Mouse (Mus musculus) hindbrain, embryonic 14.5 days (tissue): Measurements from ENCODE around the gene Mogs. TPM values are rescaled to one million over a fixed set of nuclear protein-coding genes. Genes with fewer than 3 reads are reported as not detected.

ENCODE experiments used
- ATAC-seq: fragments of 200-750 bp; cut with Nextera tagmentation; 2 replicates; pipeline ENCODE4 v1.8.0; 2017; ENCODE audit warnings: moderate number of reproducible peaks, mild to moderate bottlenecking, moderate TSS enrichment, moderate library complexity; ENCODE audit not compliant: low FRiP score
- DNase-seq: peaks from one replicate; pipeline ENCODE4 v3.0.0-alpha.2; 2015; ENCODE audit warnings: low spot score
- H3K27ac ChIP-seq: fragments of 300-500 bp; sonication (generic); 2 replicates; pipeline ENCODE4 v1.5.1; 2014; ENCODE audit warnings: mild to moderate bottlenecking, moderate library complexity
- H3K27me3 ChIP-seq: fragments of 300-500 bp; sonication (generic); 2 replicates; pipeline ENCODE4 v1.6.1; 2014; ENCODE audit warnings: mild to moderate bottlenecking, low read length, mixed read lengths; ENCODE audit not compliant: control insufficient read depth, insufficient read depth
- H3K36me3 ChIP-seq: fragments of 300-500 bp; sonication (generic); replicated peaks from 2 replicates; pipeline ENCODE4 v1.6.1; 2014; ENCODE audit not compliant: control insufficient read depth, insufficient read depth
- H3K4me1 ChIP-seq: fragments of 300-500 bp; sonication (generic); replicated peaks from 2 replicates; pipeline ENCODE4 v1.6.1; 2014; ENCODE audit warnings: antibody characterized with exemption, low read length, mixed read lengths; ENCODE audit not compliant: control insufficient read depth, insufficient read depth
- H3K4me2 ChIP-seq: fragments of 300-500 bp; sonication (generic); replicated peaks from 2 replicates; pipeline ENCODE4 v1.6.1; 2014; ENCODE audit warnings: mild to moderate bottlenecking, moderate library complexity
- H3K4me3 ChIP-seq: fragments of 300-500 bp; sonication (generic); replicated peaks from 2 replicates; pipeline ENCODE4 v1.5.1; 2014; ENCODE audit warnings: mild to moderate bottlenecking, low read length
- H3K9ac ChIP-seq: fragments of 300-500 bp; sonication (generic); 2 replicates; pipeline ENCODE4 v1.6.1; 2014
- H3K9me3 ChIP-seq: fragments of 300-500 bp; sonication (generic); 2 replicates; pipeline ENCODE4 v1.6.1; 2016; ENCODE audit warnings: low read length; ENCODE audit not compliant: control insufficient read depth
- WGBS: fragments of 180-500 bp; shearing (Covaris S2); extraction: QIAGEN DNeasy Blood & Tissue Kit; methylation state at CpG from one replicate; pipeline ENCODE4 v1.1.7; 2014; 5-methylcytosine and 5-hydroxymethylcytosine counted together
- polyA plus RNA-seq: library from polyadenylated mRNA; unstranded; fragments of >200 nt; fragmentation: Nextera tagmentation; extraction: Ambion mirVana; gene quantifications from 2 replicates; pipeline ENCODE4 v1.2.1, GENCODE M21; 2014

Mogs gene
- polyA plus RNA-seq, 1 experiment from 2014 or later, result 23.9 TPM

DNA sequence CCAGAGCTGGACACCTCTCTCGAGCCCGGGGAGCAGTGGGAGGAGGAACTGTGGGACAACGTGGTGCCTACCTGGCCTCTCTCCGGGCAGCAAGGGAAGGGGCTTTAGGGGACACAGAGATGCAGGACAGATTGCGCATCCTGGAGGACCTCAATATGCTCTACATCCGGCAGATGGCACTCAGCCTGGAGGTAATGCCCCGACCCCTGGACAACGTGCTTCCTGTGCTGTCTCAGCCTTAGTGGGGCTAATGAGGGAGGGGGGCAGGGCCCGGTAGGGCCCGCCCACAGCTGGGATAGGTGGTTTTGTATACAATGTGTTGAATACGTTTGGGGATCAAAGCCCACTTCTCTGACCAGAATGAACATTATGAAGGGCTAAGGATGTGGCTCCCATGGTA lies 22.8 kb downstream of the Mogs start:
- Histone ChIP-seq H3K9ac (peak overlapping the region; percentile 64), H3K27me3 (peaks cover 6% of the 10 kb centered on the region; the same call in 1 of the 2 replicates), H3K9me3 (no peaks in the 10 kb centered on the region), H3K27ac (peak overlapping the region; percentile 89), H3K4me2 (peak overlapping the region; percentile 59), H3K4me1 (peaks cover 30% of the 10 kb centered on the region), H3K36me3 (no peaks in the 10 kb centered on the region), H3K4me3 (peak overlapping the region; percentile 36)
- DNase-seq (no peak), ATAC-seq (peak; percentile 21; the same call in 1 of the 2 replicates)
- under 1% methylated on average over 11 of the region's 11 CpGs for WGBS

DNA sequence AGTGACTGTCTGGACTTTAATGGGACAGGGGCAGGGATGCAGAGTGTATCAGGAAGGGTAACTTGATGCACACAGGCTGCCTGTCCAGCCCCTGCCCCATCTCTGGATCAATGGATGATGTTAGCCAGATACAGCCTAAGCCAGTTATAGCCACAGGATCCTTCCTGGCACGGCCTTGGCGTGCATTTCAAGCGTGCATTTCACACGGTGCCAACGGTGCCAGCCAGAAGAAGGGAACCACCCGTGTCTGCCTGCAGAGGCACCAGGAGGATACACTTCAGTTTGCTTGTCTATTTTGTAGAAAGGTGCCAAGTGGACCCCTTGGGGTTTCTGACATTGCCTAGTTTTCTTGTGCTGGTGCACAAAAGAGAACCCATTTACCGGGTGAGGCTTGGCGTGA lies 24.7 kb downstream of the Mogs start:
- H3K27me3 ChIP-seq, result peaks cover 6% of the 10 kb centered on the region; the same call in 1 of the 2 replicates
- H3K27ac ChIP-seq, result no peak overlapping the region
- no peaks in the 10 kb centered on the region for H3K9me3 ChIP-seq
- peaks cover 32% of the 10 kb centered on the region for H3K4me1 ChIP-seq
- ATAC-seq, result no peak
- no peak overlapping the region for H3K4me3 ChIP-seq
- DNase-seq, result no peak
- no peak overlapping the region for H3K4me2 ChIP-seq
- H3K36me3 ChIP-seq, result no peaks in the 10 kb centered on the region
- no peak overlapping the region for H3K9ac ChIP-seq
- WGBS, result 89% methylated on average over 8 of the region's 8 CpGs

DNA sequence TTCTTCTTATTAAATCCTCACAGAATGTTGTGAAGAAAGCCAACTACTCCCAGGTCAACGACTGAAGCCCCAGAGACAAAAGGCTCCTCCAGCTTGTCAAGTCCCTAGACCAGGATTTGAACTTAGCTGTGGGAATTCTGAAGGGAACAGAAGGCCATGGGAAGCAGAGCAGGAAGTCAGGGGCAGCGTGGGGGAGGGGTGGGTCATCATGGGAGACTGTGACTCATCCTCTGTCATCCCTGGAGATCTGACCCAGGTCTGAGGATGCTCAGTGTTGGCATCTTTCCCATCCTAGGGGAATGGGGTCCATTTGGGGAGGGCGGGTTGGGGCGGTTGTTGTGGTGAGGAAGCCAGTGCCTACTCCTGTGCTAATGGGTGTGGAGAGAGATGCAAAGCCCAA lies 26.3 kb downstream of the Mogs start:
- 27% methylated on average over 4 of the region's 4 CpGs for WGBS
- no peak for DNase-seq

DNA sequence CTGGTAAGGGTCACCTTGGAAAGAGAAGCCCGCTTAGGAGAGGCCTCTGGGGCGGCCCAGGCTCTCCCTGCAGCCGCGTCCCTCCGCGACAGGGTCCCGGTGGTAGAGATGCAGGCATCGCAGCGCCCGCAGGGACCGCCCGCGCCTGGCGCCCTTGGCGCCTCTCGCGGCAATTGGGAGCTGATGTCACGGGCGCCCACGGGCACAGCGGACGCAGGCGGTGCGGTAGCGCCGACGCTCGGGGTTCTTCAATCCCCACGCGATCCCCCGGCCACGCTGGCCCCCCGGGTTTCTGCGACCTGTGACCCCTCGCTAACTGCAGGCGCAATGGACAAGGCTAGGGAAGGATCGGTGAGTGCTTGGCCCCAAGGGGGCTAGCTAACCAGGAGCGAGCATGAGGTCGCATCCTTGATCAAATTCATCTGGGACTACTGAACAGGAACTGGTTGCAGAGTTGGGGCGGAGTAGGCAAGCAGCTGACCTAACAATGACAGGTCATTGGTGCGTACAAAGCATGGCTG lies 27.0 kb downstream of the Mogs start:
- H3K36me3 ChIP-seq, result no peaks in the 10 kb centered on the region
- ATAC-seq (no peak; the same call in 1 of the 2 replicates), DNase-seq (no peak)
- H3K27me3 ChIP-seq, result no peaks in the 10 kb centered on the region
- H3K9me3 ChIP-seq, result no peaks in the 10 kb centered on the region
- peak overlapping the region; percentile 33 for H3K4me3 ChIP-seq
- H3K27ac ChIP-seq, result 0 out of 2 replicates have a peak overlapping the region, but pooled peaks have one; percentile 14
- H3K4me1 ChIP-seq, result peaks cover 27% of the 10 kb centered on the region
- H3K4me2 ChIP-seq, result peak overlapping the region; percentile 60
- peak overlapping the region; percentile 58 for H3K9ac ChIP-seq
- WGBS, result 7% methylated on average over 39 of the region's 41 CpGs

More for the DNA sequence above, 26.3 kb downstream of the Mogs start:
- no peak overlapping the region; the same call in 1 of the 2 replicates for H3K4me3 ChIP-seq
- H3K4me1 ChIP-seq, result peaks cover 32% of the 10 kb centered on the region
- ATAC-seq, result no peak
- H3K36me3 ChIP-seq, result no peaks in the 10 kb centered on the region
- H3K27ac ChIP-seq, result no peak overlapping the region
- H3K4me2 ChIP-seq, result peak overlapping the region; percentile 60
- H3K27me3 ChIP-seq, result no peaks in the 10 kb centered on the region
- H3K9ac ChIP-seq, result peak overlapping the region; percentile 58; the same call in 1 of the 2 replicates
- no peaks in the 10 kb centered on the region for H3K9me3 ChIP-seq

DNA sequence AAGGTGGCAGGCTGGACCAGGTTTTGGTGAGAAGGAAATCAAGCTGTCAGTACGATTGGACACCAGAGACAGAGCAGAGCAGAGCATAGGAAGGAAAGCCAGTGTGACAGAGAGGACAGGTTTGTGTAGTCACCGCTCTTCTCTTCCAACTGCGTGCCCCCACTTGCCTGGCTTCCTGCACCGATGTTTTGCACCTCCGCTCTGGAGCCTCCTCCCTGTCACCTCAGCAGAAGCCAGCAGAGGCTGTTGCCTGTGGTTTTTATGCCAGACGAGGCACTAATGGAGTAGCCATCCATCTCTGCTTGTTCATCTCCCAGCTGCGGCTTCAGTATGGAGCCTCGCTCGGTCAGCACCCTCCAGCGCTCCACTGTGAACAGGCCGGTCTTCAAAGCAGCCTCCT lies 27.6 kb downstream of the Mogs start:
- Histone ChIP-seq H3K27me3 (no peaks in the 10 kb centered on the region), H3K36me3 (no peaks in the 10 kb centered on the region; the same call in 1 of the 2 replicates), H3K4me2 (peak overlapping the region; percentile 60; the same call in 1 of the 2 replicates), H3K9me3 (no peaks in the 10 kb centered on the region), H3K27ac (no peak overlapping the region), H3K9ac (no peak overlapping the region), H3K4me3 (peak overlapping the region; percentile 33; the same call in 1 of the 2 replicates), H3K4me1 (peaks cover 21% of the 10 kb centered on the region)
- ATAC-seq (no peak), DNase-seq (no peak)
- WGBS, result 40% methylated on average over 11 of the region's 11 CpGs

DNA sequence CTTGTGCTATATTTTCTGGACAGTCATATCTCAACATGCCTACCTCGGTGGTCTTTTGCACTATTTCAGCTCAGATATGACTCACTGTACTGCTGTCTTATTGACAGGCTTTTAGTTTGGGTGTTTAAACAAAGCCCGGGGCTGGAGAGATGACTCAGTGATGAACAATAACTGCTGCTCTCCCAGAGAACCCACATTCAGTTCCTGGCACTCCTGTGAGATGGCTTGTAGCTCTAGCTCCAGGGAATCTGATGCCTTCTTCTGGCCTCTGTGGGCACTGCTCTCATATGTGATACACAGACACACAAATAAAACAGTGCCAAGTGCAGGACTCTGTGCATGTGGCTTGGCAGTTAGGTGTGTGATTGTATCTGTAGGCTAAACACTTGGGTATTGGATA lies 29.9 kb downstream of the Mogs start:
- Histone ChIP-seq H3K4me1 (peaks cover 14% of the 10 kb centered on the region), H3K27ac (no peak overlapping the region), H3K27me3 (no peaks in the 10 kb centered on the region), H3K36me3 (peaks cover 4% of the 10 kb centered on the region), H3K9ac (no peak overlapping the region), H3K4me3 (no peak overlapping the region), H3K4me2 (no peak overlapping the region), H3K9me3 (no peaks in the 10 kb centered on the region)
- WGBS, result 84% methylated on average over 2 of the region's 2 CpGs
- ATAC-seq, result no peak
- DNase-seq, result no peak

DNA sequence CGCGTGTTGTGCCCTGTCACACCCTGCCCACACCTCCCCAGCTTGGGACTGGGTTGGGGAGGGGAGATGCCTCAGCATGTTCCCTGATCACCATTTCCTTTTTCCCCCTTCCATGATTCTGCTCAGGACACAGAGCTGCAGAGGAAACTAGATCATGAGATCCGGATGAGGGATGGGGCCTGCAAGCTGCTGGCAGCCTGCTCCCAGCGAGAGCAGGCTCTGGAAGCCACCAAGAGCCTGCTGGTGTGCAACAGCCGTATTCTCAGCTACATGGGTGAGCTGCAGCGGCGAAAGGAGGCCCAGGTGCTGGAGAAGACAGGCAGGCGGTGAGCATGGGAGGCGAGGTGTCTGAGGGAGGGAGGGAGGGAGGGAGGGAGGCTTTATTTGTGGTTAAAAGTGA lies 30.5 kb downstream of the Mogs start:
- H3K27ac ChIP-seq, result no peak overlapping the region
- no peak overlapping the region for H3K4me3 ChIP-seq
- DNase-seq (no peak), ATAC-seq (no peak)
- peaks cover 4% of the 10 kb centered on the region for H3K36me3 ChIP-seq
- no peaks in the 10 kb centered on the region for H3K27me3 ChIP-seq
- 78% methylated on average over 9 of the region's 9 CpGs for WGBS
- H3K4me2 ChIP-seq, result no peak overlapping the region
- H3K9ac ChIP-seq, result no peak overlapping the region
- no peaks in the 10 kb centered on the region for H3K9me3 ChIP-seq
- peaks cover 14% of the 10 kb centered on the region for H3K4me1 ChIP-seq

DNA sequence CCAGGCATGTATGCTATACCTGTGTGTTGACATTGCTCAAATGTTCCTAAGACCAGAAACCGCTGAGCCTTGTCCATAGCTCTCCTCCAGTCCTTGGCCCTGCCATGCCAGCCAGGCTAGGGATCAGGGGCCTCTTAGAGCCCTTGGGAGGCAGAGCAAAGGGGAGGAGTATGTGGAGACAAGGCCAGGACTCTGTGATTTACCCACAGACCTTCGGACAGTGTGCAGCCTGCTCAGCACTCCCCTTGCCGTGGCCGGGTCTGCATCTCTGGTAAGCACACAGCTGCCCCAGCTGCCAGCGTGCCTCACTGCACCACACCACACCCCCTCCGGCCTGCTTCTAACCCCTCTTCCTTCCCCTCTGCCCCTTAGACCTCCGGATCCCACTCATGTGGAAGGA lies 32.0 kb downstream of the Mogs start:
- ATAC-seq, result no peak
- 45% methylated on average over 7 of the region's 7 CpGs for WGBS
- no peak overlapping the region for H3K9ac ChIP-seq

DNA sequence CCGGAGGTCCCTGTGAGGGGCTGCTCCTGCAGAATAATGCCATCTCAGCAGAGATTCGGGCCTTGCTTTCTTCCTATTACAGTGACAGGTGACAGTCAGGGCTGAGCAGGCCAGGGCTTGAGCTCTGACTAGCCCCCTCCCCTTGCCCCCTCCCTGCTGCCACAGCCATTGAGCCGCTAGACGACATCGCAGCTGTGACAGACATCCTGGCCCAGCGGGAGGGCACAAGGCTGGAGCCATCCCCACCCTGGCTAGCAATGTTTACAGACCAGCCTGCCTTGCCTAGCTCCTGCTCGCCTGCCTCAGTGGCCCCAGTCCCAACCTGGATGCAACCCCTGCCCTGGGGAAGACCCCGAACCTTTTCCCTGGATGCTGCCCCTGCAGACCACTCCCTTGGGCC lies 36.4 kb downstream of the Mogs start:
- peaks cover 4% of the 10 kb centered on the region for H3K36me3 ChIP-seq
- ATAC-seq (no peak), DNase-seq (no peak)
- no peaks in the 10 kb centered on the region for H3K27me3 ChIP-seq
- H3K27ac ChIP-seq, result no peak overlapping the region
- 25% methylated on average over 8 of the region's 8 CpGs for WGBS
- no peak overlapping the region for H3K9ac ChIP-seq
- H3K9me3 ChIP-seq, result no peaks in the 10 kb centered on the region
- H3K4me1 ChIP-seq, result peaks cover 14% of the 10 kb centered on the region
- no peak overlapping the region for H3K4me2 ChIP-seq
- no peak overlapping the region for H3K4me3 ChIP-seq

More for the DNA sequence above, 32.0 kb downstream of the Mogs start:
- Histone ChIP-seq H3K4me1 (peaks cover 8% of the 10 kb centered on the region), H3K4me3 (no peak overlapping the region), H3K27ac (no peak overlapping the region), H3K4me2 (no peak overlapping the region), H3K27me3 (no peaks in the 10 kb centered on the region), H3K9me3 (no peaks in the 10 kb centered on the region), H3K36me3 (peaks cover 4% of the 10 kb centered on the region)
- no peak for DNase-seq

DNA sequence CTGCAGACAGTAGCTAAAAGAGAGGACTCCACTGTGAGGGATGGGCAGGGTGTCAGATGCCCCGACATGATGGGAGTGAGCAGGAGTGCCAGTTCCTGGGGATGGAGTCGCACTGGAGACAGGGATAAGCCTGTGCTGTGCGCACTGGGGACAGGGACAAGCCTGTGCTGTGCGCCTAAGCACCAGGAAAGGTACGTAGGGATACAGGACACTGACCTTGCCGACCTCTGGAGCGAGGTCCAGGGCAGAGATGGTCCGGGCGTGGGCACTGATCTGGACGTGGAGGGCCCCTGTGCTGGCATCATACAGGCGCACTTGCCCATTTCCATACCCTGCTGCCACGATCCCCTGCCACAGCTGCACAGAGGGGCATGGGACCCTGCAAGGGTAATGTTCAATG lies 37.7 kb downstream of the Mogs start:
- H3K9ac ChIP-seq, result no peak overlapping the region

More for the DNA sequence above, 37.7 kb downstream of the Mogs start:
- Histone ChIP-seq H3K27me3 (no peaks in the 10 kb centered on the region), H3K4me1 (peaks cover 14% of the 10 kb centered on the region), H3K36me3 (peaks cover 4% of the 10 kb centered on the region), H3K9me3 (no peaks in the 10 kb centered on the region), H3K4me2 (no peak overlapping the region), H3K27ac (no peak overlapping the region), H3K4me3 (no peak overlapping the region)
- ATAC-seq (no peak), DNase-seq (no peak)
- WGBS, result 84% methylated on average over 12 of the region's 12 CpGs
